Mouse (Mus musculus) midbrain, embryonic 16.5 days (tissue): ENCODE data around the gene Lgals4. TPM values are rescaled to one million over a fixed set of nuclear protein-coding genes. Genes with fewer than 3 reads are reported as not detected.

Source experiments
- ATAC-seq: fragments of 200-750 bp; cut with Nextera tagmentation; 2 replicates; pipeline ENCODE4 v1.8.0; 2017; ENCODE audit warnings: moderate TSS enrichment
- H3K27ac ChIP-seq: fragments of 300-500 bp; sonication (generic); 2 replicates; pipeline ENCODE4 v1.5.1; 2014; ENCODE audit warnings: mild to moderate bottlenecking, low read length, mixed read lengths
- H3K27me3 ChIP-seq: fragments of 300-500 bp; sonication (generic); 2 replicates; pipeline ENCODE4 v1.6.1; 2014; ENCODE audit warnings: low read depth, low read length, mixed read lengths; ENCODE audit not compliant: control insufficient read depth, insufficient read depth
- H3K36me3 ChIP-seq: fragments of 300-500 bp; sonication (generic); 2 replicates; pipeline ENCODE4 v1.6.1; 2014; ENCODE audit warnings: mild to moderate bottlenecking, low read length, moderate library complexity, mixed read lengths; ENCODE audit not compliant: control insufficient read depth, insufficient read depth
- H3K4me1 ChIP-seq: fragments of 300-500 bp; sonication (generic); 2 replicates; pipeline ENCODE4 v1.6.1; 2014; ENCODE audit warnings: mild to moderate bottlenecking, low read length, mixed read lengths; ENCODE audit not compliant: control insufficient read depth, insufficient read depth
- H3K4me2 ChIP-seq: fragments of 300-500 bp; sonication (generic); 2 replicates; pipeline ENCODE4 v1.6.1; 2014; ENCODE audit warnings: mild to moderate bottlenecking, low read length, mixed read lengths
- H3K4me3 ChIP-seq: fragments of 300-500 bp; sonication (generic); 2 replicates; pipeline ENCODE4 v1.5.1; 2014; ENCODE audit warnings: low read depth, mild to moderate bottlenecking, low read length, moderate library complexity, mixed read lengths
- H3K9ac ChIP-seq: fragments of 300-500 bp; sonication (generic); 2 replicates; pipeline ENCODE4 v1.6.1; 2014; ENCODE audit warnings: low read depth, low read length, mixed read lengths
- H3K9me3 ChIP-seq: fragments of 300-500 bp; sonication (generic); replicated peaks from 2 replicates; pipeline ENCODE4 v1.6.1; 2014; ENCODE audit warnings: mild to moderate bottlenecking, low read length, mixed read lengths; ENCODE audit not compliant: control insufficient read depth, poor library complexity, severe bottlenecking
- WGBS: fragments of 180-500 bp; shearing (Covaris S2); extraction: QIAGEN DNeasy Blood & Tissue Kit; methylation state at CpG from one replicate; pipeline ENCODE4 v1.1.7; 2014; 5-methylcytosine and 5-hydroxymethylcytosine counted together
- polyA plus RNA-seq: library from polyadenylated mRNA; unstranded; fragments of >200 nt; fragmentation: Nextera tagmentation; extraction: Ambion mirVana; gene quantifications from 2 replicates; pipeline ENCODE4 v1.2.1, GENCODE M21; 2015

Gene Lgals4
- polyA plus RNA-seq, 1 experiment from 2014 or later, result 5.9 TPM

DNA sequence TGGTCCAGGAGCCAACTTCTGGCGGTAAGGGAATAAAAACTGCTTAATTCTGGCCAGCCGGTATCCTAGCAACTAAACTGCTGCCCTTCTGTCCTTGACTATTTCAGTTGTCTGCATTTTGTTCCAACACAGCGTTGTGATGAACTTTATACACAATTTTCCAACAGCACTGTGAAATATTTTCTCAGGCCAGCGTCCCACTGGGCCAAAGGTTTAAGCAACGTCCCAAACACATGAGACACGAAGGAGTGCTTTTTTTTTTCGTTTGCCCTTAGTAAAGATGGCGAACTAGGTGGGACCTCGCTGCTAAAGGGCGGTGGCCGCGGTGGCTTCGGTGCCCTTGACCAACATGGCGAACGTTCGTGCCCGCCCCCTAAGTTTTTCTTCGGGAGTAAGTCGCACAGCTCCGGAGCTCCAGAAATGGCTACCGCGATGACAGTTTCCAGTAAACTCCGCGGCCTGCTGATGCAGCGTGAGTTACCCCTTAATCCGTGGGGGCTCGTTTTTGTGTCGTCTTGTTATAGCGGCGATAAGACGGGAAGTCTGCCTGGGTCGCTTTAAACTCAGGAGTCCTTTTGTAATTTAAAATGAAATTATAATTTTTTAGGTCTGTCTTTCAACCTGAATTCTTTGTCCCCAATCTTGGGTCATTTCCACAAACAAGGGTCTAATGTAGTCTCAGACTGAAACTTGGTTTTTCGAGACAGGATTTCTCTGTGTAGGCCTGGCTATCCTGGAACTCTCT, 8.5 kb upstream of the Lgals4 start, which contains the start of gene Ech1:
TSS of gene Ech1 (plus strand) at position 277 of the 745 bp plus-strand sequence.
- Histone ChIP-seq H3K4me3 (peak within 1 kb of the TSS; percentile 52), H3K27ac (peak within 1 kb of the TSS; percentile 87), H3K9me3 (no peaks in the 10 kb centered on the region), H3K9ac (peak within 1 kb of the TSS; percentile 69), H3K36me3 (peaks cover 26% of the 10 kb centered on the region), H3K4me1 (peaks cover 12% of the 10 kb centered on the region), H3K27me3 (no peaks in the 10 kb centered on the region), H3K4me2 (peak within 1 kb of the TSS; percentile 60)
- 2% methylated on average over 33 of the region's 33 CpGs for WGBS
- ATAC-seq, result peak; percentile 85

DNA sequence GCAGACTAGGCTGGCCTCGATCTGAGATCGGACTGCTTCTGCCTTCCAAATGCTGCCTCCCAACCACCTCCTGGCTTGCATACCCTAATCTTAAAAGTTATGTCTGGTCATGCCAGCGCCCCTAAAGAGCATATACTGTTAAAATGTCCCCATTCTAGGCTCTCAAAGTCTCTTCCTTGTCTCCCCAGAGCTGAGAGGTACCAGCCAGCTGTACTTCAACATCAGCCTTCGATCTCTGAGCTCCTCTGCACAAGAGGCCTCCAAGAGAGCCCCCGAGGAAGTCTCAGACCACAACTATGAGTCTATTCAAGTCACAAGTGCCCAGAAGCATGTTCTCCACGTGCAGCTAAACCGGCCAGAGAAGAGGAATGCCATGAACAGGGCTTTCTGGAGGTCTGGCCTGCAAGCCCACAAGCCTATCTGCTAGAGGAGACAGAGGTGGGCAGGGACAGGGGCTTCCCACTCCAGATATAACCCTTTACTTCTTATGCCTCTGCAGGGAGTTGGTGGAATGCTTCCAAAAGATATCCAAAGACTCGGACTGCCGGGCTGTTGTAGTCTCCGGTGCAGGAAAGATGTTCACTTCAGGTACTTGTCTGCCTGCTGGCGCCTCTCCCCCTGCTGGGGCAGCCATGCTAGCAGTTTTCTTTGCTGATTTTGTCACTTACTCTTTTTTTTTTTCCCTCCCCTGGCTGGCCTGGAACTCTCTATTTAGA, 7.8 kb upstream of the Lgals4 start:
- peaks cover 12% of the 10 kb centered on the region for H3K4me1 ChIP-seq
- peak overlapping the region; percentile 87 for H3K27ac ChIP-seq
- peaks cover 22% of the 10 kb centered on the region for H3K36me3 ChIP-seq
- no peaks in the 10 kb centered on the region for H3K9me3 ChIP-seq
- no peaks in the 10 kb centered on the region for H3K27me3 ChIP-seq
- H3K4me3 ChIP-seq, result peak overlapping the region; percentile 52
- ATAC-seq, result peak; percentile 23; the same call in 1 of the 2 replicates
- peak overlapping the region; percentile 60 for H3K4me2 ChIP-seq
- H3K9ac ChIP-seq, result peak overlapping the region; percentile 69
- WGBS, result 60% methylated on average over 11 of the region's 11 CpGs

DNA sequence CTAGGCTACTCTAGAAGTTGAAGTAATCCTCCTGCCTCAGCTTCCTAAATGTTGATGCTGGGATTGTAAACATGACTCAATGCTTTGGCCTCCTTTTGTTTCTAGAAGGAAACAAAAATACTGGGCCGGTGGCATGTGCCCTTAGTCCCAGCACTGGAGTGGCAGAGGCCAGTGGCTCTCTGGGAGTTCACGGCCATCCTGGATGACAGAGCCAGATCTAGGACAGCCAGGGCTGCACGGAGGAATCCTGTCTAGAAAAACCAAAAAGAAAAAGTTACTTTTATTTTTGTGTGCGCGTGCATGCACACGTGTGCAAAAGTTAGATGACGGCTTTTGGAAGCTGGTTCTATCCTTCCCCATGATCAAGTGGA, 7.3 kb upstream of the Lgals4 start:
- Histone ChIP-seq H3K4me1 (peaks cover 12% of the 10 kb centered on the region), H3K4me3 (no peak overlapping the region), H3K9ac (no peak overlapping the region), H3K27ac (no peak overlapping the region), H3K36me3 (peaks cover 20% of the 10 kb centered on the region), H3K4me2 (no peak overlapping the region), H3K27me3 (no peaks in the 10 kb centered on the region), H3K9me3 (no peaks in the 10 kb centered on the region)
- no peak for ATAC-seq
- 94% methylated on average over 7 of the region's 7 CpGs for WGBS

DNA sequence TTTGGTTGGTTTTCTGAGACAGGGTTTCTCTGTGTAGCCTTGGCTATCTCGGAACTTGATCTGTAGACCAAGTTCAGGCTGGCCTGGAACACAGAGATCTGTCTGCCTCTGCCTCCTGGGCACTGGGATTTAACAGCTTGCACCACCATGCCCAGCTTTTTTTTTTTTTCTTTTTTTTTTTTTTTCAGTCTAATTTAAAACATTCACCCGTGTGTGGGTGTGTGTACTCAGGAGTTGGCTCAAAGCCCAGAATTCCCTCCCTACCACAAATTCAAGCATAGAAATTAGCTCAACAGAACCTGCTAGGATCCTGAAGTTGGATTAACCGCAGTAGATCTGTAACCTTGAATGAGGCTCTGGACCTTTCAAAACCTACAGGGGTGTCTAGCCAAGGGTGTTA, 6.3 kb upstream of the Lgals4 start:
- H3K9me3 ChIP-seq, result no peaks in the 10 kb centered on the region
- no peak overlapping the region for H3K9ac ChIP-seq
- H3K27ac ChIP-seq, result no peak overlapping the region
- 58% methylated on average over 3 of the region's 3 CpGs for WGBS
- ATAC-seq, result no peak
- H3K4me3 ChIP-seq, result no peak overlapping the region
- H3K27me3 ChIP-seq, result no peaks in the 10 kb centered on the region
- H3K36me3 ChIP-seq, result peaks cover 14% of the 10 kb centered on the region
- no peak overlapping the region for H3K4me2 ChIP-seq
- H3K4me1 ChIP-seq, result peaks cover 12% of the 10 kb centered on the region

DNA sequence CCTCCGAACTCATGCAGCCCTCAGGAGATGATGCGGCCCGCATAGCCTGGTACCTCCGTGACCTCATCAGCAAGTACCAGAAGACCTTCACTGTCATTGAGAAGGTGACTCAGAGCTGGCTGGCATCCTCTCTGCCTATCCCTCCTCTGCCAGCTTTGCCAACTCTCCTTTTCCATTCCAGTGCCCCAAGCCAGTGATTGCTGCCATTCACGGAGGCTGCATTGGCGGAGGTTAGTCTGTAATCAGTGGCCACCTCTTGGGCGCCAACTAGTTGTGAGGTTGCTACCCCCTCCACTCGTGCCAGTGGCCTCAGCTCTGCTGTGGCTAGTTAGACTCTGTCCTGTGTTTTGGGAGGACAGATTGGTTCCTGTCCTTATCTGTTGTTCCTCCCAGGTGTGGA, 3.8 kb upstream of the Lgals4 start:
- no peak for ATAC-seq
- Histone ChIP-seq H3K27me3 (no peaks in the 10 kb centered on the region), H3K9me3 (no peaks in the 10 kb centered on the region), H3K9ac (no peak overlapping the region), H3K36me3 (peaks cover 10% of the 10 kb centered on the region; the same call in 1 of the 2 replicates), H3K4me2 (no peak overlapping the region), H3K4me1 (peaks cover 6% of the 10 kb centered on the region), H3K27ac (no peak overlapping the region), H3K4me3 (no peak overlapping the region)
- 94% methylated on average over 8 of the region's 8 CpGs for WGBS

DNA sequence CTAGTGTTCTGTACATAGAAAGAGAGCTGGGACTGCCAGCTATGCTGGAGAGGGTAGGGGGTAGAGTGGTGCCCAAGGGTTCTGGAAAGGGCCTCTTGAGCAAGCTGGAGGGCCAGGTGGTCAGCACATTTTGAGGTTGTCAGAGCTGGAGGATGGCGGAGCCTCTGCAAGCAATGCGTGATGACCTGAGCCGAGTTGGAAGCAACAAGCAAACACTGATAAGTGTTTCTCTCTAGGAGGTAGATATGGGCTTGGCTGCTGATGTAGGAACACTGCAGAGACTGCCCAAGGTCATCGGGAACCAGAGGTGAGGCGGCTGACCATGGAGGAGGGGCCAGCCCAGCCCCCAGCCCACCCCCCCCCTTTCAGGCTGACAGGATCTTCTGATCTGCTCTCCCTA, 2.7 kb upstream of the Lgals4 start:
- ATAC-seq, result no peak
- peaks cover under 1% of the 10 kb centered on the region for H3K4me1 ChIP-seq
- H3K9me3 ChIP-seq, result no peaks in the 10 kb centered on the region
- no peak overlapping the region for H3K27ac ChIP-seq
- H3K4me2 ChIP-seq, result no peak overlapping the region
- H3K9ac ChIP-seq, result no peak overlapping the region
- peaks cover 10% of the 10 kb centered on the region; the same call in 1 of the 2 replicates for H3K36me3 ChIP-seq
- H3K4me3 ChIP-seq, result no peak overlapping the region
- WGBS, result 94% methylated on average over 5 of the region's 5 CpGs
- no peaks in the 10 kb centered on the region for H3K27me3 ChIP-seq

DNA sequence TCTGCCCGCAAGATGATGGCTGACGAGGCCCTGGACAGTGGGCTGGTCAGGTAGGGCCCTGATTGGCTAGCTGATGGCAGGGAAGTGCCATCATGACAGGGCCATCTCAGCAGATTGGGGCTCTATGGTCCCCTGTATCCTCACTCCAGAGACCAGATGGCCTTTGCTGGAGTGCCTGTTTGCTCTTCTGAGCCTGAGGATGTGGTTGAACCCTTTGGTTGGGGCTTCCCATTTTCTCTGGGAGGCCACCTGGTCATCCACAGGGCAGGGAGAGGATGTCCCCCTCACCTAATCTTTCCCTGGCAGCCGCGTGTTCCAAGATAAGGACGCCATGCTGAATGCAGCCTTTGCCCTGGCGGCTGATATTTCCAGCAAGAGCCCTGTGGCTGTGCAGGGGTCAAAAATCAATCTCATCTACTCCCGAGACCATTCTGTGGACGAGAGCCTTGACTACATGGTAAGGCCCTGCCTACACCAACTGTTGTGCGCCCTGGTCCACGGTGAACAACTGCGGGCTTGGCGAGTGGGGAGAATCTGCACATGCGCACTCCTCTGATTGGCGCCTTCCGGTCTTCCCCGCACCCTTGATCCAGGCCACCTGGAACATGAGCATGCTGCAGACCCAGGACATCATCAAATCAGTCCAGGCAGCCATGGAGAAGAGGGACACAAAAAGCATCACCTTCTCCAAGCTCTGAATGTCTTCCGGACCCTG, 2.1 kb upstream of the Lgals4 start:
- Histone ChIP-seq H3K9me3 (no peaks in the 10 kb centered on the region), H3K9ac (no peak overlapping the region), H3K36me3 (peaks cover 10% of the 10 kb centered on the region; the same call in 1 of the 2 replicates), H3K4me2 (no peak overlapping the region), H3K4me3 (no peak overlapping the region), H3K27me3 (no peaks in the 10 kb centered on the region), H3K27ac (no peak overlapping the region), H3K4me1 (no peaks in the 10 kb centered on the region)
- WGBS, result 94% methylated on average over 17 of the region's 17 CpGs
- no peak for ATAC-seq

DNA sequence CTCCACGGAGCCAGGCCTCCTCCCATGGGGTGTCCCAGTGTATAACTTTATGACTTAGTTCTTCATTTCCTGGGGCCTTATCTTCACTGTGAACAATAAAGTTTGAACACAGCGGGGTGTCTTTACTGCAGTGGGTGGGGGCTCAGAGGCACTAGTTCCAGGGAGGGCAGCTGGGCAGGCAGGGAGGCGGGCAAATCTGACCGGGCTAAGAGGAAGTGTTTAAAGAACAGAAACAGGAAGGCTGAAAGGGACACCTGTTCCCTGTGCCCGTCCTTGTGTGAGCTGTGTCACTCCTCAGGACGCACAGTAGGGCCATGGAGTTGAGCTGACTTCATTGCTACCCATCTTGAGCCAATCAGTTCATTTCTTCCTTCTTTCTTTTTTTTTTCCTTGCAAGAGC, 1.5 kb upstream of the Lgals4 start:
- Histone ChIP-seq H3K4me1 (no peaks in the 10 kb centered on the region), H3K4me3 (no peak overlapping the region), H3K27me3 (no peaks in the 10 kb centered on the region), H3K9ac (no peak overlapping the region), H3K36me3 (peaks cover 10% of the 10 kb centered on the region; the same call in 1 of the 2 replicates), H3K27ac (no peak overlapping the region), H3K9me3 (no peaks in the 10 kb centered on the region), H3K4me2 (no peak overlapping the region)
- ATAC-seq, result no peak
- 80% methylated on average over 6 of the region's 6 CpGs for WGBS
